Mouse (Mus musculus) retina, adult 2 months (tissue): ENCODE results near the gene Hrh1.

Source experiments
- DNase-seq: peaks from one replicate; pipeline ENCODE4 v3.0.0-alpha.2; 2012; ENCODE audit warnings: low read depth, low spot score

The Hrh1 gene

DNA sequence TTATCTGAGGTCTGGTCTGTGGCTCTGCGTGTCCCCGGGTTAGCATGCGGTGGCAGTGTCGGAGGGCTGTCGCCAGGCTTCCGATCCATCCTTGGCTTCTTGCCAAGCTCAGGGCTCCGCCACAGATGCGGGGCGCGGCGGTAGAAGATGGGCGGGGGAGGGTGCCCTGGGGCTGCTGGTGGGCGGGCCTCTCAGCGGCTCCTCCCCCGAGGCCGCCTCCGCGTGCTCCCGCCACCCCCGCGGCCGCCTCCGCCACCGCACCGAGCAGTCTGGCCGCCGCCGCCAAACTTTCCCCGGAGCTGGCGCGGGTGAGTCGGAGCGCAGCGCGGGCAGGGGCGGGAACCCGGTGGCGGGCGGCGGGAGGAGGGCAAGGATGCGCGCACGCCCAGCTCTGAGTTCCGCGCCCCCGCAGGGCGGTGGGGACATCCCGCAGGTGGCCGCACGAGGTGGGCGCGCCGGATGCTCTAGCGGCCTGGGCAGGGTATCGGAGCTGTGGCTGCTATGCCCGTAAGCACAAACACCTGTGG lies at the start of gene Hrh1:
Gene Hrh1, plus strand, starts transcription at position 246 of the 527 bp plus-strand sequence.
- peak; percentile 4 for DNase-seq

DNA sequence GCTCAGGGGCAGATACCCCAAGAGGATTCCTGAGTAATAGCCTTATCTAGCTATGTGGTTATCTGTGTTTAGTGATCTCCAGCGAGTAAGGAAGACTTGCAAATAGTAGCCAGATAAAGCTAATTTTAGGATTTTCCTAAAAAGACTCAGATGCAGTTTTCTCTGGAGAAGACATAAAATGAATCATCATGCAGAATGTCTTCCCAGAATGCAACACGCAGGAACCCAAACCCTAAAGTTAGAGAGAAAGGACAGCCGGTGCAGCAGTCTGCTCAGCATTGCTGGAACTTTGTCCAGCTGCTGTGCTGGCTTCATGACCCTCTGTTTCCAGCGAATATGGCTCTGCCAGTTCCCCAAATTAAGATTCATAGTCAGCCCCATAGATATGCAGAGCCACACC lies 43.1 kb upstream of the Hrh1 start:
- DNase-seq: no peak

DNA sequence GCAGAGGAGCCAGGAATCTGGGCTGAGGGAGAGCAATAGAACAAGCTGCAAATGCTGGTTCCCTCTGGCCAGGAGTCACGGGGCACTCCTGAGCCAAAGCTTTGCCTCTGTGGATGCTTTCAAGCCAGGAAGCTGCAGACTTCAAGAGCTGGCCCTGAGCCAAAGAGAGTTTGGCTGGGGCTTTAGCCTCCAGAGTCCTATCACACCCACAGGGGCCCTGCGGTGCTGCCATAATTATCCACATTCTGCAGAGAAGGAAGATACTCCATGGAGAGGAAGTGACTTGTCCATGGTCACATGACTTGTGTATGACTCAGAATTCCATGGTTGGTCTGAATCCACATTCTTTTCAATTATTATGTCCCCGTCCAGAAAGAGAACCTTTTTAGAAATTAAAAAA lies 39.6 kb upstream of the Hrh1 start:
- DNase-seq: no peak

DNA sequence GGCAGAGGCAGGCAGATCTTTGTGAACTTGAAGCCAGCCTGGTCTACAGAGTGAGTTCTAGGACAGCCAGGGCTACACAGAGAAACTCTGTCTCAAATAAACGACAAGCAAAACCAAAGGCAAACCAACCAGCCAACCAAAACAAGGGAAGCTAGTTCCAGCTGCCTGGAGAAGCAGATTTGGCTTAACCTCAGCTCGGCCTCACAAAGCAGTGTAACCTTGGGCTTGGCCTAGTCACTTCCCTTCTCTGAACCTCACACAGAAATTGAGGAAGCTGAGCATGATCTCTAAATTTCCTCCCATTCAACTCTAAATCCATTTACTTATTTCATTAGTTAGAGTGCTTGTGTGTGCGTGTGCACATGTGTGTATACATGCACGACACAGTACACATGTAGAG lies 35.4 kb upstream of the Hrh1 start:
- no peak for DNase-seq

DNA sequence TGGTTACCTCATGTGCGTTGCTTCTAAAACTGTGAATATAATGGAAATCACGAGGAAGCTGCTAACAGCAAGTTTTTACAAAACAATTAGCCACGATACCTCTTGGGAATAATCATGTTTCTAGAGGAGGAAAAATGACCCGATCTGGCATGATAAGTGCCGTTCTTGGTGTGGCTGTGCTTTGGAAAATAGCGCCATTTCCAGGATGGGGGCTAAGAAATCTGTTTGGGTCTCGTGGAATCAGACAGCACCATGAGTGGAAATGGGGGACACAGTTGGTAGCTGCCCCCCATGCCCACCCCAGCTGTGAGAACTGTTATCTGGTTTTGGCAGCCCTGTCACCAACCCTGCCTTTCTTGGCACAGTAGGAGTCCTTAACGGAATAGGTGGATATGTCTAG lies 34.0 kb upstream of the Hrh1 start:
- no peak for DNase-seq

DNA sequence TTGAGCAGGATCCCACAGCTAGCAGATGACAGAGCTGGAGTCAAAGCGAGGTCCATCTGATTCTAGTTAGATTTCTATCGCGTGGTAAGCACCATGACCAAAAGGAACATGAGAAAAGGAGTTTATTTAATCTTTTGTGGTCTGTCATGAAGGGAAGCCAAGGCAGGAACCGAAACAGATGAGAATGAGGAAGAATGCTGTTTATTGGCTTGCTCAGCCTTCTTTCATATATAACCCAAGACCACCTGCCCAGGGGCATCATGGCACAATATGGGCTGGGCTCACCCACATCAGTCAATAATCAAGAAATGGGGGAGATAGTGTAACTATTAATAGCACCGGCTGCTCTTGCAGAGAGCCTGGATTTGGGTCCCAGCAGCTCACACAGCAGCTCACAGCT lies 33.0 kb upstream of the Hrh1 start:
- no peak for DNase-seq

DNA sequence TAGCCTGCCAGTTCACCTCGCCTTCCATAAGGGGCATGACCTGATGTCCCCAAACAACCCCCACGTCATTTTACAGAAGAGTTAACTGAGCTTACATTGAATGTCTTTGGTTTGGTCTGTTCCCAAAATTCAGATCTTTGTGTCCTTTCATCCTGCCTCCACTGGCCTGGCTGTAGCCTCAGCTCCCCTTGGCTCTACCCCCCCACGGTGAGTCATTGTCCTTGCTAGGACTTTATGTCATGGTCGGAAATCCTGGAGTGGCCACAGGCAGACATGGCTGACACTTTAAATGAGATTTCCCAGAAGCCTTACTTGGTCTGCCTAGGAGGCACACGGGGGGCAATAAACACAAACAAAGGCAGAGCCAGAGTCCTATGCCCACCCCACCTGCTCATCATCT lies 31.5 kb upstream of the Hrh1 start:
- no peak for DNase-seq

DNA sequence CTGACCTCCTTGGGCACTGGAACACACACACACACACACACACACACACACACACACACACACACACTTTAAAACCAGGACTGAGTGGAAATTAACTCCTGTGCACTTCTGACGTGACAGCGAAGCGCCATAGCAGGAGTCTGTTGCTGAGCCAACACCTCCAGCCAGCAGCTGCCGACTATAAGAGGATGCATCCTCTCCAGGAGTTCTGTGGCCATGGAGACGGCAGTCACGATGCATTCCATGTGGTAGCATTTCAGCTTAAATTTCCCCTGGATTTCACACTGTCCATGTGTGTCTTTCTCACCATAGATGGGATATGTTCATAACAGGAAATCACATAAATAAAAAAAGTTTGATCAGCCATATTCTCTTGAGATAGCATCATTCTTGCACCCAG lies 30.1 kb upstream of the Hrh1 start:
- DNase-seq: no peak

DNA sequence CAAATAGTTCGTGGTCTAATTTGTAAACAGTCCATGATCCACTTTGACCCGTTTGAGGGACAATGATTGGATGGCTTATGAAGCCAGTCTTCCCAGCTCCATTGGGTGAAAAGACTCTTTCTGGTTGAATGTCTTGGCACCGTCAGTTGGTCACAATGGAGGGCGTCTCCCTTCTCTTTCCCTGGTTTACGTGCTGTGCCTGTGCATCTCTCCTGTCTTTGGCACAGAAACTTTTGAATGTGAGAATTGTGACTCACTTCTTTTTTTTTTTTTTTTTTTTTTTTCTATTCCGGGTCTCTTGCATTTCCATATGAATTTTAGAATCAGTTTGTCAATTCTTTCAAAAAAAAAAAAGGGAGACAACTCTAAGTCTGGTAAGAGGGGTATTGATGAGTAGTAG lies 29.5 kb upstream of the Hrh1 start:
- DNase-seq: no peak

DNA sequence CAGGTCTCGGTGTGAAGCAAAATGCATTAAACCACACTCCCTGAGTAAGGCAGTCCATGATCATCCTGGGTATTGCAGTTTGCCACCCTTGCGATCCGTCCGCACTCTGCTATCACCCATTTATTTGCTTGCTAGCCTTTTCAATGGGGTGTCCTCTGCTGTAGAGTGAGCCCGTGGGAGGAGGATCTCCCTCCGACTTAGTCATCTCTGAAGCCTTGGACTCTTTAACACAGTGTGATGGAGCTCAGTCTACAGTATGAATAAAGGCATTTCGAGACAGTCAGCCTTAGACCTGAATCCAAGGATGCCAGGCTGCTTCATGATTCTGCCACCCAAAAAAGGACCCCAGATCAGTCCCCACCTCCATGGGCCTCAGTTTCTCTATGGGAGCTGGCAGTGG lies 25.0 kb upstream of the Hrh1 start:
- DNase-seq: no peak

DNA sequence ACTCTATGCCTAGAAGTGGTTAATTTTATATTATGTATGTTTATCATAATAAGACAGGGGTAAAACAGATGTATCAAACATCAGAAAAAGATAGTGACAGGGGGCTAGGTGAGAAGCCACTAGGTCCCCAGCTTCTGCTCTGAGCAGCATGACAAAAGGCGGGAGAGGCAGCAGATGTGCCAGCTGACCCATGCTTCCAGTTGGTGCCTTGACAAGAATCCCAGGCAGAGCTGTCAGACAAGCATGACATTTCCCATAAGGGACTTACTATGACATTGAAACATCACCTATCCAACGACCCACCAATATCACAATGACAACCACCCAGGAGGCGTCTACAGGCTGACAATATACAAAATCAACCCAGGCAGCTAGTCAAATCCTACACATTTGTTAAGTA lies 16.9 kb upstream of the Hrh1 start:
- DNase-seq: no peak

DNA sequence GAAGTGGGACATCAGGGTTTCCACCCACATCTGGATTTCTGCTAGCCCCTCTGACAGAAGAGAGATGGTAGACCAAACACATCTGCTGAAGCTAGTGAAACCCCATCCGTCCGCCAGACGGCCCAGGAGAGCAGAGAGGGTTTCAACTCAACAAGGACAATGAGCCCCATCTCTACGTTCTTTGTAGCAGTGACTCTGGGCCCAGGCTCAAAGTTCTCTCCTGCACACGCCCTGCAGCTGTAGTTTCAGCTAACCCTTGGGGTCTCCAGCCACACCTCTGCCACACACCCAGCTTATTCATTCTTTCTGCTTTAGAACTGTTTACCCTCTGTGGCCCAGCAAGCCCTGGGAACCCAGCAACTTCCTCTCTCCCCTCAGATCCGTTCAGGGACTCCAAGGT lies 10.4 kb upstream of the Hrh1 start:
- DNase-seq: no peak

DNA sequence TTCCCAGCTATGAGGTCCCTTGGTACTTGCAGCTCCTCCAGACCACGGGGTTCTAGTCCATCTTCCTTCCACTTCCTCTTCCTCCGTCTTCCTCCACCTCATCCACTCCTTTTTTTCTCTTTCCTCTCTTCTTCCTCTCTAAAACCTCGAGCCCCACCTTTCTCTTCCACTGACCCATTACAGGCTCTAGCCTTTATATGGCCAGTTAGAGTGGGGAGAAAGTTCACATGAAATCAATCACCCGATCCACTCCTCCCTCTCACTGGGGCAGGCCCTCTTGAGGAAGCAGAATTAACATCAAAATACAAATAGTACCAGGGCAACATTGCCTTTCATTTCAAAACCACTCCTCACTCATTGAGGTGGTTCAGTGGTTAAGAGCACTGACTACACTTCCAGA lies 9.9 kb upstream of the Hrh1 start:
- no peak for DNase-seq

DNA sequence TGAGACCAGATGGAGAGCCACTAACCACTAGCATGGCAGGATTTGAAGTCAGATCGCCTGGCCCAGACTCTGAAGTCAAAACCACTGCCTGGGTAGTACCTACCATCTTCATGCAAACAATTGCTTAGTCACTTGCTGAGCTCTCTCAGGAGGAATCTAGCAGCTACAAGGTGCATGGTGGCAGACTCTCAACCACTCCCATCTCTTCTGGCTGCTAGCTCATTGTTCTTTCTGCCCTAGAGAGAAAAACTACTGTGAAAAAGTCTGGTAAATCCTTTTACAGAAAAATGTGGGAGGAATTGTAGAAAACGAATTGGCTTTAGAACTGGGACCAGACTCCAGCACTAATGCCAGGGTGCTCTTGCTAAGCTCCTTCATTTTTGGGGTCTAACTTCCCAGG lies 7.6 kb upstream of the Hrh1 start:
- no peak for DNase-seq

DNA sequence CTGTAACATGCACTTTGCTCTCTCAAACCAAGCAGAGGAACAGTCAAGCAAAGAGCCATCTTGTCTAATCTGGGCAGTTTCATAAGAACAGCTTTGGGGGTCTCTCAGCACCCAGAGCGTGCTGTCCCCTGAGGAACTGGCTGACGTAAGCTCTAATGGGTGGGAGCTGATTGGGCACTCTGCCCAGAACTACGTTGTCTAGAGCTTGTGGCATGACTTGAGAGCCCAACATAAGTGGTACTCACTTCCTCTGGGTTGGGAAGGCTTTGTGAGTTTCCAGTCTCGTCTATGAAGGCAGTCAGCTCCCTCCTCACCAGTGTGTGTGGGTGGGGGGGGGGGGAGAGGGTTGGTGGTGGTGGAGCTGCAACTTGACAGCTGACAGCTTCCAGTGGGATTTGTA lies 2.8 kb upstream of the Hrh1 start:
- no peak for DNase-seq

DNA sequence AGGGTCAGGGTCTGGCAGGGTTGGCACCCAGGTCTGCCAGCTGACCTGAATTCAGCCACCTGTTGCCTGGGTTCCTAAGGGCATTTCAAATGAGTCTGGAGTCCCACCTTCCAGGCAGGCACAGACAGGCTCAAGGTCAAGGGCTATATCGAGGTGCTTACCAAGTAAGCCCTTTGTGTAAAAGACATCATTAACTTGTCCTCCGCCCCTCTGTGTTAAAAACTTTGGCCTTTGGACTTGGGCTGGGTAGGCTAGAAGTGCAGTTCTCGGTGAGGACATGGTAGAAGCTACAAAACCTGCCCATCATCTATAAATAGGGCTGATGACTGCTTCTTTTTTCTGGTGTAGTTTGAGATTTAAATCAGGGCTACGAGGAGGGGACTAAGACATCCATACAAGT lies 1.1 kb upstream of the Hrh1 start:
- DNase-seq: no peak

DNA sequence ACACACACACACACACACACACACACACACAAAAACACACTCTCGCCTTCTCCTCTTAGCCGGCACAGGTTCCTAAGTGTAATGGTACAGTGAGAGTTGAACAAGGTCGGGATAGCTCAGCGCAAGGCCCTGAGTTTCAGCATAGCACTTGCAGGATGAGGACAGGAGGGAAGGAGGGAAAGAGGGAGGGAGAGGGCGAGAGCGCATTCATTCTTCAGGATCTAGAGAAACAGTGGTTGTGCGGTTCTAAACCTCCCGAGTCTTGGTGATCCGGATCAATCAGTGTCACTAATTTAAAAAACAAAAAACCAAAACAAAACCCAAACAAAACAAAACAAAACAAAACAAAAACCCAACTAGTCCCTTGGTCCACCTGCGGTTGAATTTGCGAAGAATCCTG lies 456 bp upstream of the Hrh1 start:
- no peak for DNase-seq

DNA sequence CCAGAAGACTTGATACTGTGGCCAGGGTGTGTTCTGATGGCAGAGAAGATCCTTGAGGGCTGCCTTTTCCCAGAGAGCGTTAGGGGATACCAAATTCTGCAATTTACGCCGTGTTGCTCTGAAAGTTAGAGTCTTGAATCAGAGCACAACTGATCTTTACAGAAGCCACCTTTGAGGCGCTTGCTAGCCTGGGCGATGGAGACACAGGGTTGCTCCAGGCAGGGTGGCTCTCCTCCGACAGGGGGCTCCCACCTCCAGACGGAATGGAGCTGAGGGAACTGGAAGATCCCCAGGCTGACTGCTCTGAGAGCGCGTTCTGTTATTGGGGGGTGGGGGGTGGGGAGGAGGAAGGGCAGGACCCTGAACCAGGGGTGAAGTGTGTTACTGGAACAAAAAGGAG lies 890 bp downstream of the Hrh1 start:
- no peak for DNase-seq

DNA sequence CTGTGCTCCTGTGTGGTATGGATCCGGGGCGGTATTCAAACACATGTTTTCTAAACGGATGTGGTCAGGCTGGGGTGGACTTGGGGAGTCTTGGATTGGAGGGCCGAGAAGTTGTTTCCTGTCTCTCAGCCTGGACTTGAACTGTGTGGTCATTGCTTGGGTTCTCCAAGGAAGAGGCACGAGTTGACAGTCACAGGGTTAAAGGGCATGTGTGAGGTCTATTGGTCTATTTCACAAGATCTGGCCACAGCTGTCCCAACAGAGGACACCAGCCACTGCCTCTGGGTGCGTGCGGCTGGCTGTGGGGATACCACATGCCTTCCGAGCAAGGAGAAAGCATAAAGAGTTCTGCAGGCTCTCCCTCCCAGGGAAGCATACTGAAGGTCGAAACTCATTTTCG lies 2.7 kb downstream of the Hrh1 start:
- no peak for DNase-seq

DNA sequence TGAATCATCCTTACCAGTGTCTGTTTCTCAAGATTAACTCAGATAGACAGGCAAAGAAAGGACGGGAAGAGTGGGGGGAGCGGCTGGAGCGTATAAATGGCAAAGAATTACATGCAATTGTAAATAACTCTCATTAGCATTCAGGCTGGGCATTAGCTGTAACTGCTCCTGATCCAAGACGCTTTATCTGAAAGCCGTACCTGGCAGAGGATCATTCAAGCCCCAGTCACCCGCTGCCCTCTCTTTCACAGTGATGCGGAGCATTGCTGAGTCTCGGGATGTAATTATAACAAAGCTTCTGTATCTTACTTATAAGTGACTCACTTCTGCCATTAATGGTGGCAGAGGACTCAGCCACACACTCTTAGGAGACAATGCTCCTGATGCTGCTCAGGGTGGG lies 3.1 kb downstream of the Hrh1 start:
- DNase-seq: no peak

DNA sequence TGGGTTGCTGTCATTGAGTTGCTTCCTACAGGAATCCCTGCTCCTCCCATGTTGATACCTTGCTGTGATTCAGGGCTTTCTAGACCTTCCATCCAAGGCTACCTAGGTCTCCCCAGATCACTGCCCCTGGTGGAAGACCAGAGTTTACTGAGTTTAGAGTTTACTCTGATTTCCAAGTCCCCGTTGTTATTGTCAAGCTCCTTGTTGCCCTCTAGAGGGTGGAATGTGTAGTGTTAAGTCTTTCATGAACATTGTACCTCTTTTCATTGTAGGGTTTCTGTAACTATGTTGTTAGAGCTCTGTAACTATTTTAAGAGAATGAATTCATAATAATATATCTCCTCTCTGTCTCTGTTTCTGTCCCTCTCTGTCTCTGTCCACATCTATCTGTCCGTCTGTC lies 4.4 kb downstream of the Hrh1 start:
- no peak for DNase-seq

DNA sequence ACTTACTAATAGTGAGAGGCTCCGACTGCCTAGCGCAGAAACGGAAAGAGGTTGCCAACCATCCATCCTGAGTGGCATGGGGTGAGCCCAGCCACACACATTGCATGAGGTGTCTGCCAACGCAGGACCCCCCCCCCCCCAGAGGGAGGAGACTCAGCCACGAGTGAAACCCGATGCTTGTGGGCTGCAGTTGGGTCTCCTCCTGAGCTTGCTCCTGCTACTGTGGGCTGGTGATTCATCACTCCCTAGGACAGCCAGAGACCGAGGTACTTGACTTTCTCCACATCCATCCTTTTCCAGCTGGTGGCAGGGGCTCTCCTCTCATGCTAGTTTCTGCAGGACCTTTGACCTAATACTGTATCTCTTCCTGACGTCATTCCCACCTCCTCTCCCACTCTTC lies 5.9 kb downstream of the Hrh1 start:
- DNase-seq: no peak

DNA sequence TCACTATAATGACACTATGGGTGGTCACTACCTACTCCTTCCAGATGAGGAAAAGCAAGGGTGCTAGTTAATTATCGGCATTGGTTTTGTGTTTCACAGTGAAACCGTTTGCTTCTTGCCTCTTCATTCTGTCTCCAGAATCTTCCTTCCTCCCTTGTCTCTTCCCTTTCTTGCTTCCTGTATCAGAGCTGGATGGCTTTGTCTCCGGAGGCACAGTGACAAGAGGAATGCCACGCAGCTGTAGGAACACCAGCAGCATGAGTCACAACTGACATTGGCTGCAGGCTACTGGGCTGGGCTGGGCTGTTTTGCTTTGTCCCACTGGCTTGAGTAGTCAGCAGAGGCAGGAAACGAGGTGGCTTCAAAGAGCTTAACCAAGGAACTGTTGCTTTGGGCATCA lies 6.4 kb downstream of the Hrh1 start:
- no peak for DNase-seq

DNA sequence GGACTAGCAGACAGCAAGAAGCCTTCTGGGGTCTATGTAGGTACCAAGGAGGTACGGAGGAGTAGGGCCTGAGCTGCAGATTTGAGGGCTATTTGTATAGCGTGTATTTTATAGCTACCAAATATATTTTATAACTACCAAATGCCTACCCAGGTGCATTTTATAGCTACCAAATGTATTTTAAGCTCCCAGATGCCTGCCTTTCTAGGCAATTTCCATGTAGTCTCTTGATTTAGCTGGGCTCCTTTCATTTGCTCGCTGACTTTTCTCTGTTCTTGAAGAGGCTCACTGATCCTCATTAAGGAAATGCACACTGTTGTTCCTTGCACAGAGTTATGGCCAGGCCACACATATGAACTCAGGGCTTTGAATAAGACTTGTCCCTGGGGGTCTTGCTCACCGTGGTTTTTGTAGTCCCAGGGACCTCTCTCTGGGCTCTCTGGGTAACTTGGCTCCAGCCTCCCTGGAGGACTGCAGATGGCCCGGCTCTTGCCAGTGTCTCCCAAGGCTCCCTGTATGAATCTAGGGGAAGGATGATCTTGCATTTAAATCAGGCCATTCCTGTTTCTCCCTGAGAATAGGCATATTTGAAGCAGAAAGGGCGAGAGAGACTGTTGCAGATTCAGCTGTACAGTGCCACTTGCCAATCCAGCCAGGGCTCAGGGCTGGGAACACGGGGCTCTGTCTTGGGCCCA lies 7.2 kb downstream of the Hrh1 start:
- no peak for DNase-seq
